Mouse (Mus musculus) G1E (cell line): ENCODE results near the gene Edil3. TPM values are rescaled to one million over a fixed set of nuclear protein-coding genes. Genes with fewer than 3 reads are reported as not detected.

Experiments used
- ATAC-seq: 2 replicates; pipeline ENCODE4 v1.8.0; 2016; ENCODE audit warnings: mild to moderate bottlenecking; ENCODE audit not compliant: insufficient number of reproducible peaks, poor library complexity, low FRiP score, severe bottlenecking; ENCODE audit errors: extremely low read depth
- DNase-seq: peaks from one replicate; pipeline ENCODE4 v3.0.0; 2012; ENCODE audit warnings: low spot score
- H3K27me3 ChIP-seq: 2 replicates; pipeline ENCODE4 v1.6.1; 2012; ENCODE audit warnings: mild to moderate bottlenecking, low read length, inconsistent platforms; ENCODE audit not compliant: insufficient read depth
- H3K36me3 ChIP-seq: replicated peaks from 2 replicates; pipeline ENCODE3; 2012; ENCODE audit warnings: mild to moderate bottlenecking, inconsistent platforms
- H3K4me1 ChIP-seq: 2 replicates; pipeline ENCODE4 v1.6.1; 2012; ENCODE audit warnings: low read depth, low read length, inconsistent platforms, mixed read lengths; ENCODE audit not compliant: insufficient read depth
- H3K4me3 ChIP-seq: 2 replicates; pipeline ENCODE4 v1.5.1; 2012; ENCODE audit warnings: low read depth, mild to moderate bottlenecking, inconsistent platforms, low read length, moderate library complexity, mixed read lengths
- H3K9me3 ChIP-seq: replicated peaks from 2 replicates; pipeline ENCODE4 v1.6.1; 2012; ENCODE audit warnings: inconsistent platforms
- CTCF ChIP-seq: IDR thresholded peaks from 2 replicates; pipeline ENCODE4 v1.5.1; 2012; ENCODE audit warnings: low read depth, low read length, inconsistent platforms, mixed read lengths
- GATA1 ChIP-seq: IDR thresholded peaks from 2 replicates; pipeline ENCODE4 v1.6.1; 2012; ENCODE audit warnings: borderline replicate concordance, low read length, inconsistent platforms, mixed read lengths
- GATA2 ChIP-seq: IDR thresholded peaks from 2 replicates; pipeline ENCODE4 v1.6.1; 2012; ENCODE audit warnings: low read depth, low read length, inconsistent platforms, borderline replicate concordance
- POLR2AphosphoS5 ChIP-seq: IDR thresholded peaks from 2 replicates; pipeline ENCODE4 v1.6.1; 2012; ENCODE audit warnings: low read depth, low read length, inconsistent platforms; ENCODE audit not compliant: insufficient replicate concordance
- TAL1 ChIP-seq: conservative IDR thresholded peaks from 2 replicates; pipeline ENCODE4 v1.6.1; 2012; ENCODE audit warnings: low read depth, low read length, inconsistent platforms, mixed read lengths
- polyA plus RNA-seq: library from polyadenylated mRNA; stranded (reverse); fragments of >175 nt; gene quantifications from 2 replicates; pipeline ENCODE4 v1.2.3, GENCODE M21; 2012
- total RNA-seq, 2 experiments: library from RNA; stranded (forward) in 1 of 2; stranded (reverse) in 1 of 2; fragments of 200-1000 nt in 1 of 2; fragments of >200 nt in 1 of 2; fragmentation: Nextera tagmentation in 1 of 2; gene quantifications; 2 replicates each; pipeline ENCODE4 v1.2.3; 2014 to 2017

Edil3 gene
- total and polyA plus RNA-seq, 3 experiments, result 0.16 TPM; not detected in 2

DNA sequence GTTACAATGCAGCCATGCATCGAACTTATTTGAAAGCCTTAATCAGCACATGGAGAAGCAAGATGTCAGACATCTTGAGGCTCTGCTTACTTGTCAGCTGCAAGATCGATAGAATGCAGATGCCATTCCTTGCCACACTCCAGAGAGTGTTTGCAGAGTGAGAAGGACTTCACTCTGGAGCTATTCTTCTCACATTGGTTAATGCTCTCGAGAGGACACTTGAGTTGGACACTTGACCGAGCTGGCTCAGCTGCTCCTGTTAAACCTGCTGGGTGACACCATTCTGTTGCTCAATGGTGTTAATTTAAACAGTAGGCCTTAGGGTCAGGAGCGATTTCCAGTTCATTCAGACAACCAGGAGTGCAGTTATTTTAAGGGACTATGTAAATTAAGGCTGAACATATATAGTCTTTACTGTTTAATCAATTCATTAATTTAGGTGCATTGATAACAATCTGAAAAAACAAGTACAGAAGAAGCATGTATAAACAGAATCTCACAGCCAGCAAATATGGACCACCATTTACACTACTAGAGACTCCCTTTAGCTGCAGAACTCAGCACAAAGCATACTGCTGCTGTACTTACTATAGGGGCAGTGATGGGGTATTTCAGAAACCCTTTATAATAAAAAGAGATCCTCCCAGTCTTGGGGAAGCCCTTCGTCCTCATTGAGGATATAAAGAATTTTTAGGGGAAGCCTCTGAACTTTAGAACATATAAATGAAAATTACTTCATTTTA lies 301.4 kb downstream of the Edil3 start:
- Histone ChIP-seq H3K4me3 (no peak overlapping the region), H3K9me3 (no peaks in the 10 kb centered on the region; the same call in none of the 2 replicates), H3K36me3 (no peaks in the 10 kb centered on the region), H3K4me1 (no peaks in the 10 kb centered on the region), H3K27me3 (no peaks in the 10 kb centered on the region)
- DNase-seq (no peak), ATAC-seq (no peak)
- TF ChIP-seq POLR2AphosphoS5, result no peak
- no peak for TF ChIP-seq GATA1
- no peak for TF ChIP-seq TAL1
- no peak for TF ChIP-seq CTCF
- TF ChIP-seq GATA2, result no peak

DNA sequence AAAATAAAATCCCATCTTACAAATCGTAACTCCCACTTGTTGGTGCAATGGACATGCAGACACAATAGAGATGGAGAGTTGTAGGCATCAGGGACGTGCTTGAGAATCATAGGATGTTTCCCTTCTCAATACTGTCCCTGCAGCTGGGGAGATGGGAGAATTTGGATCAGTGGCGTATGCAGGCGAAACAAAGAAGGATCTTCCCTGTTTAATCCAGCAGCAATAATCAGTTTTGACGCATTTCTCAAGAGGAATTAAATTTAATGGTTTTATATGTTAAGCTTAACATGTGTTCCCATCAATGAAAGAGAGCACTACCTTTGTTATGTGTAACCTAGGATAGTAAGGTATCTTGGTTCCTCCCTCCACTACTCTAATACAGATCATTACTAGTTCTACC lies 302.1 kb downstream of the Edil3 start:
- H3K4me1 ChIP-seq, result no peaks in the 10 kb centered on the region
- no peak for ATAC-seq

DNA sequence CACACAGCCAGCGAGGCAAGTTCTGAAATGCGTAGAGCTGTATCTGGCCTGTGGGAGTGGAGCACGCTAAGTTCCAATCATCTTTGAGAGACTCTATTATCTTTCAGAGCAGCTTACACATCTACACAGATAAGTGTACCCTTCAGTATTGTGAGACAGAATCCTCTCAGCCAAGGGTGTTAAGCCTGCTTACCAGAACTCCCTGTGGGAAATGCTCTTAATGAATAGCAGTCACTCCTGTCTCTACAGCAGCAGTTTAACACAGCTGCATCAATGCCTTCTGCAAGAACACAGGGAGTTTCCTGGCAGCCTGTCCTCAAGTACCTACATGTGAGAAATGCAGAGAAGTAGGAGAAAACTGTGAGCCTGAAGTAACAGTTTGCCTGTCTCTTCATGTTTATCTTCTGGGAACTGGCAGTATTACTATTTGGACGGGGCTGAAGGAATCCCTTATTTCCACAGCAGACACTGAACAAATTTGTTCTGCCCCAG lies 324.8 kb downstream of the Edil3 start:
- Histone ChIP-seq H3K4me1 (no peaks in the 10 kb centered on the region), H3K36me3 (no peaks in the 10 kb centered on the region), H3K9me3 (0 out of 2 replicates have a peak, but pooled peaks cover 2% of the 10 kb centered on the region), H3K27me3 (no peaks in the 10 kb centered on the region), H3K4me3 (no peak overlapping the region)
- ATAC-seq (no peak; the same call in 1 of the 2 replicates), DNase-seq (no peak)
- TF ChIP-seq POLR2AphosphoS5 (no peak), GATA2 (no peak), CTCF (no peak), GATA1 (no peak), TAL1 (no peak)

More for the DNA sequence above, 302.1 kb downstream of the Edil3 start:
- Histone ChIP-seq H3K9me3 (no peaks in the 10 kb centered on the region; the same call in none of the 2 replicates), H3K36me3 (no peaks in the 10 kb centered on the region), H3K27me3 (no peaks in the 10 kb centered on the region), H3K4me3 (no peak overlapping the region)
- no peak for DNase-seq
- TF ChIP-seq GATA2, result no peak
- TF ChIP-seq POLR2AphosphoS5, result no peak
- TF ChIP-seq CTCF, result no peak
- no peak for TF ChIP-seq TAL1
- no peak for TF ChIP-seq GATA1

DNA sequence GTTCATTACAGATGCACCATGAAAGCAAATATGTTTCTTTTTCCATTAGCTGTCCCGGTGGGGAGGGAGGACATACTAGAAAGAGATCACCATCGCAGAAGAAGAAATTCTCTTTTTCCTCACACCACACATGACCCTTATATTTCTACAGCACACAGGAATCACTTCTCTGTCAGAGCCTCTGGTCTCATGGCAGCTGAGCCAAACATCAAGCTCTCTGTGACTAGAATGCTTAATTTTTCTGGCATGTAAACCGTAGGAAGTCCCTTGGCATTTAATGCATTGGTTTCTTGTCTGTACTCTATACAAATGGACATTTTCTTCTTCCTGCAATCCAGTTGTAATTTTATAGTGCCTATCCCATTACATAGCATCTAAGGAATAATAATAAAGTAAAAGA lies 330.6 kb downstream of the Edil3 start:
- Histone ChIP-seq H3K9me3 (peaks cover 9% of the 10 kb centered on the region), H3K36me3 (no peaks in the 10 kb centered on the region), H3K27me3 (no peaks in the 10 kb centered on the region), H3K4me3 (no peak overlapping the region), H3K4me1 (no peaks in the 10 kb centered on the region)
- DNase-seq (no peak), ATAC-seq (no peak)
- TF ChIP-seq GATA2 (no peak), CTCF (no peak), TAL1 (no peak)

DNA sequence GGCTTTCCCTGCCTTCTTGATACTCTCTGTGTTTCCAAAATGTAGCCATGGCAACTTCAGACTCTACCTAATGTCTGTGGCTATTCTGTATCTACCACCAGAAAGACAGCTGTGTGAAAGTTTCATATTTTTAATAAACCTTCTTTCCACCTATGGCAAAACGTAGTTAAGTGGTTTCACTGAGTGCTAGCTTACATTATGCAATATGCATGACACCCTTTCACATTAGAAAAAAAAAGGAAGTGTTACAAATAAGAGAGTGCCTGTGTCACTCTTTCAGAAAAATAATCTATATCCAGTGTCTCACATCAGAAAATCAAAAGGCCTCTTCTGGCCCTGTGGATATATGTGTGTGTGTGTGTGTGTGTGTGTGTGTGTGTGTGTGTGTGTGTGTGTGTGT lies 346.7 kb downstream of the Edil3 start:
- no peak for DNase-seq
- no peaks in the 10 kb centered on the region for H3K4me1 ChIP-seq
- no peaks in the 10 kb centered on the region for H3K36me3 ChIP-seq
- no peaks in the 10 kb centered on the region for H3K9me3 ChIP-seq
- no peak for ATAC-seq
- no peak overlapping the region for H3K4me3 ChIP-seq
- no peaks in the 10 kb centered on the region for H3K27me3 ChIP-seq
- TF ChIP-seq POLR2AphosphoS5, result no peak
- no peak for TF ChIP-seq TAL1
- no peak for TF ChIP-seq GATA2
- no peak for TF ChIP-seq GATA1
- TF ChIP-seq CTCF, result no peak

DNA sequence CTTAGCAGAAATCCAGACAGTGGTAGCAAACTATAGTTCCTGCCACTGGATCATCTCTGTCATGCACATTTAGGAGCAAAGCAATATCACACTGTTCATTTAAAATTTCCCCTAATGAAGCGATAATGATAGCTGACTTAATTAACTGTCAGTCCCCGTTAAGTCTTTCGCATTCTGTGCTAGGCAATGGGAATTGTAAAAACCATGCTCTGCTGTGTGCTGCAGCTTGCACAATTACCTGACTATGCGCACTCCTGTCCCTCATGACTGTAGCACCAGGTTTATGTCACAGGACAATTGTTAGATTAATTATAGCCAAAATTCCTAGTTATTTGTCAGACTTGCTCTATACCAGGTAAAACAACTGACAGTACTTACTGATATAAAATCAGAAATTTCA lies 348.8 kb downstream of the Edil3 start:
- Histone ChIP-seq H3K36me3 (no peaks in the 10 kb centered on the region), H3K27me3 (no peaks in the 10 kb centered on the region), H3K9me3 (no peaks in the 10 kb centered on the region), H3K4me3 (no peak overlapping the region), H3K4me1 (no peaks in the 10 kb centered on the region)
- ATAC-seq, result no peak
- DNase-seq, result no peak
- TF ChIP-seq GATA1 (no peak), GATA2 (no peak), TAL1 (no peak), POLR2AphosphoS5 (no peak), CTCF (no peak)

DNA sequence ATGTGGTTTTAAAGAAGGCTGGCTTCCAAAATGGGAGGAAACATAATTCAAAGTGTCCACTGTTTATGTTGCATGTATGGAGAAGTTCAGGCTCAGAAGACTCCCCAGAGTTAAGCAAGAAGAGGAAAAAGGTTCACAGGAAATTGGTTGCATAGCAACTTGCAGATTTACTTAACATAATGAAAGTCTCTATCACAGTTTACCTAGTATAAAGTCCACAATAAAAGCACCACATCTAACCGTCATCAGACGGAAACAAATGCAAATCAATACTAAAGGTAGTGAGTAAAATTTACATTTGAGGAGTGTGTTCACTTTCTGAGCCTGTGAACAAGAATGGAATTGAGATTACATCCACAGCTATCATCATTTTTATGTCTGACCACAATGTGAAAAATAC lies 353.9 kb downstream of the Edil3 start:
- Histone ChIP-seq H3K27me3 (no peaks in the 10 kb centered on the region), H3K9me3 (peaks cover 3% of the 10 kb centered on the region; the same call in 1 of the 2 replicates), H3K4me1 (no peaks in the 10 kb centered on the region), H3K36me3 (no peaks in the 10 kb centered on the region), H3K4me3 (no peak overlapping the region)
- TF ChIP-seq CTCF, result no peak
- no peak for TF ChIP-seq GATA1
- no peak for DNase-seq
- no peak for ATAC-seq
